Mouse (Mus musculus) hindbrain, embryonic 16.5 days (tissue): ENCODE results near the gene Gabarapl2. TPM values are rescaled to one million over a fixed set of nuclear protein-coding genes. Genes with fewer than 3 reads are reported as not detected.

Experiments used
- ATAC-seq: fragments of 200-750 bp; cut with Nextera tagmentation; 2 replicates; pipeline ENCODE4 v1.8.0; 2017; ENCODE audit warnings: moderate TSS enrichment, moderate library complexity
- H3K27ac ChIP-seq: fragments of 300-500 bp; sonication (generic); 2 replicates; pipeline ENCODE4 v1.5.1; 2014; ENCODE audit warnings: low read depth, mild to moderate bottlenecking, control low read depth, low read length, moderate library complexity
- H3K27me3 ChIP-seq: fragments of 300-500 bp; sonication (generic); replicated peaks from 2 replicates; pipeline ENCODE4 v1.6.1; 2014; ENCODE audit warnings: low read length; ENCODE audit not compliant: control insufficient read depth, insufficient read depth
- H3K36me3 ChIP-seq: fragments of 300-500 bp; sonication (generic); 2 replicates; pipeline ENCODE4 v1.6.1; 2014; ENCODE audit warnings: mild to moderate bottlenecking, low read length, moderate library complexity, mixed read lengths; ENCODE audit not compliant: control insufficient read depth, insufficient read depth
- H3K4me1 ChIP-seq: fragments of 300-500 bp; sonication (generic); 2 replicates; pipeline ENCODE4 v1.6.1; 2014; ENCODE audit warnings: low read depth, low read length; ENCODE audit not compliant: control insufficient read depth, insufficient read depth
- H3K4me2 ChIP-seq: fragments of 300-500 bp; sonication (generic); 2 replicates; pipeline ENCODE4 v1.6.1; 2014; ENCODE audit warnings: mild to moderate bottlenecking, low read length, control low read depth, moderate library complexity
- H3K4me3 ChIP-seq: fragments of 300-500 bp; sonication (generic); 2 replicates; pipeline ENCODE4 v1.5.1; 2014; ENCODE audit warnings: mild to moderate bottlenecking, low read length, control low read depth, moderate library complexity
- H3K9ac ChIP-seq: fragments of 300-500 bp; sonication (generic); 2 replicates; pipeline ENCODE4 v1.6.1; 2014; ENCODE audit warnings: low read depth, mild to moderate bottlenecking, control low read depth, low read length, moderate library complexity
- H3K9me3 ChIP-seq: fragments of 300-500 bp; sonication (generic); 2 replicates; pipeline ENCODE4 v1.6.1; 2014; ENCODE audit warnings: mild to moderate bottlenecking, low read length, moderate library complexity; ENCODE audit not compliant: control insufficient read depth
- WGBS: fragments of 180-500 bp; shearing (Covaris S2); extraction: QIAGEN DNeasy Blood & Tissue Kit; methylation state at CpG from one replicate; pipeline ENCODE4 v1.1.7; 2014; 5-methylcytosine and 5-hydroxymethylcytosine counted together
- polyA plus RNA-seq: library from polyadenylated mRNA; unstranded; fragments of >200 nt; fragmentation: Nextera tagmentation; extraction: Ambion mirVana; gene quantifications from 2 replicates; pipeline ENCODE4 v1.2.1, GENCODE M21; 2015

Gene Gabarapl2
- polyA plus RNA-seq, 1 experiment from 2014 or later: 469 TPM

DNA sequence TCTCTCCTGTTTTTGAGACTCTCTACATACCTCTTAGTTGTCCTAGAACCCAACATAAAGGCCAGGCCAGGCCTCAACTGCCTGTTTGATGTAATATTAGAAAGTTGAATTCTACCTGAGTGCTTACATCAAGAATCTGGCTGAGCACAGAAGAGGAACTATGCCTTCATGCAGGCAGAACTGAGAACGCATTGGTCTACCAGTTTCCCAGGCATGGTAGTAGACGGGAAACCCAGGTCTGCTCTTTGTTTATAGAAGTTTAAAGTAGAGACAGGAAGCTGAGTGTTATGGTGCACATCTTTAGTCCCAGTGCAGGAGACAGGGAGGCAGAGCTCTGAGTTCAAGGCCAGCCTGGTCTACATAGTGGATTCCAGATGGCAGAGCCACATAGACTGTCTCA is 6.6 kb downstream of the Gabarapl2 start:
- Histone ChIP-seq H3K4me1 (peaks cover 1% of the 10 kb centered on the region), H3K9ac (no peak overlapping the region), H3K9me3 (no peaks in the 10 kb centered on the region), H3K27me3 (no peaks in the 10 kb centered on the region), H3K27ac (no peak overlapping the region), H3K4me2 (no peak overlapping the region), H3K36me3 (peaks cover 37% of the 10 kb centered on the region), H3K4me3 (no peak overlapping the region)
- 86% methylated on average over 2 of the region's 2 CpGs for WGBS
- ATAC-seq: no peak

DNA sequence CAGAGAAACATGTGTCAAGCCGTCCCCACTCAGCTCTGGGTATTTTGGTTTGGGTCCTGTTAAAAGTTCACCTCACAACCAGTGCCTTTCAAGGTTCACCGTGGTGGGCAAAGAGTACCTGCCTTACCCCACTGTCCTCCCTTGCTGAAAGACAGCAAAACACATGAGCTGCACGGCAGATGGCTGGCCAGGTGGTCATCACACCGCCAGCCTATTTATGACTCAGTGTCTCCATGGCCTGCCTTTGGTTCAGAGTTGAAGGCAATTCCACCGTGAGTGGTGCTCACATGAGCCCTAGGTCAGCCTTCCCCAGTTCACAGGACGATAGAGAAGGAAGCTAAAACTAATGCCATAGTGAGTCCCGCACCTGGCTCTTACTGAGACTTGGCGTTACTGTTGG is 7.5 kb downstream of the Gabarapl2 start:
- H3K9ac ChIP-seq: no peak overlapping the region
- no peaks in the 10 kb centered on the region for H3K27me3 ChIP-seq
- H3K4me2 ChIP-seq: no peak overlapping the region
- H3K27ac ChIP-seq: no peak overlapping the region
- H3K36me3 ChIP-seq: peaks cover 37% of the 10 kb centered on the region
- WGBS: 91% methylated on average over 8 of the region's 8 CpGs
- H3K4me1 ChIP-seq: no peaks in the 10 kb centered on the region
- no peak for ATAC-seq
- no peaks in the 10 kb centered on the region for H3K9me3 ChIP-seq
- no peak overlapping the region for H3K4me3 ChIP-seq

DNA sequence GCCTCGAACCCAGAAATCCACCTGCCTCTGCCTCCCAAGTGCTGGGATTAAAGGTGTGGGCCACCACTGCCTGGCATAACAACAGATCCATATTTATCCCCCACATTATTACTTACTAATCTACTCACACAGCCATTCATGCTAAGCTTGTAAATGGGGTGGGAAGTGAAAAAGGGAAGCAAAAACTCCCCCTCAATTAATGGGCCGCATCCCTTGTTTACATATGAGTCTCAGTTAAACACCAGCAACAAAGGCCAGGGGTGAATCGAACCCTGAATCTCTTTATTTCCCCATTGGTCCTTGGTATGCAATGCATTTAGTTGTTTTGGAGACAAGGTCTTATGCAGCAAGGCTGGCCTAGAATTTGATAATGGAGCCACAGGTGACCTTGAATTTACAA is 10.3 kb downstream of the Gabarapl2 start:
- no peak overlapping the region for H3K4me3 ChIP-seq
- H3K27ac ChIP-seq: no peak overlapping the region
- no peak for ATAC-seq
- no peaks in the 10 kb centered on the region for H3K27me3 ChIP-seq
- H3K36me3 ChIP-seq: peaks cover 29% of the 10 kb centered on the region
- H3K4me1 ChIP-seq: no peaks in the 10 kb centered on the region
- 90% methylated on average over 3 of the region's 3 CpGs for WGBS
- H3K9me3 ChIP-seq: no peaks in the 10 kb centered on the region
- H3K9ac ChIP-seq: no peak overlapping the region
- H3K4me2 ChIP-seq: no peak overlapping the region

DNA sequence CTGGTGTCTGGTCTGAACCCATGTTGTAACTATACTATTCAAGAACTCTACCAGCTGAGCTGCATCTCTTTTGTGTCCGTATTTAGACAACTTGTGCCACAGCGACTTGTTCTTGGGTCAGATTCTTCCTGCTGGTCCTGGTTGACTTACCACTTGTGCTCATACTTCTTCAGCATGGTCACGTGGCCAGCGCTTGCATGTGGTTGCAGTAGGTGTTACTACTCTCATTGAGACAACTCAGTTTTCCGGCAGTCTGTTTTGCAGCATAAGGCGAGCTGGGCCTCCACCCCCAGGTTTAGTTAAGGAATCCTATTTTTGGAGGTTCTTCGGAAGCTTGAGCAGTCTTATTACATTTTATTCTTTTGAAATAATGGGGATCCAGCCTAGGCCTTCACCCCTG is 10.8 kb downstream of the Gabarapl2 start:
- peaks cover 30% of the 10 kb centered on the region for H3K36me3 ChIP-seq
- no peaks in the 10 kb centered on the region for H3K27me3 ChIP-seq
- no peak overlapping the region for H3K9ac ChIP-seq
- no peak overlapping the region for H3K27ac ChIP-seq
- no peak for ATAC-seq
- H3K4me2 ChIP-seq: no peak overlapping the region
- no peaks in the 10 kb centered on the region for H3K9me3 ChIP-seq
- no peak overlapping the region for H3K4me3 ChIP-seq
- H3K4me1 ChIP-seq: no peaks in the 10 kb centered on the region
- WGBS: 95% methylated on average over 7 of the region's 7 CpGs

DNA sequence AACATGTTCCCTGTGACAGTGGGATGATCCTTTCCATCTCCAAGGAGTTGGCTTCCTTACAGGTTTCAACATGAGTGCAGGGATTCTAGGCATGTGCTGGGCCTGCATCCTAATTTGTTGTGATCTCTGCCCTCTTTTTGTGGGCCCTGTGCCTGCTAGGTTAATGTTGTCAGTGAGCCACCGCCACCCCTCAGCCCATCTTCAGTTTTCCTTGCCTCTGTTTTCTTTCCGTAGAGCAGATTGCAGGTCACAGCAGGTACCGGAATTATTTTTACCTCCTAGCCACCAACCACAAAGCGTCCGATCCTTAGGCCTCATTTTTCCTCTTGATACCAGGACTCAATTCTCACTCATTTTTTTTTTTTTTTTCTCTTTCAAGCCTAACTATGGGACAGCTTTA is 11.4 kb downstream of the Gabarapl2 start:
- no peak overlapping the region for H3K4me2 ChIP-seq
- H3K9ac ChIP-seq: no peak overlapping the region
- ATAC-seq: no peak
- no peak overlapping the region for H3K4me3 ChIP-seq
- H3K27me3 ChIP-seq: no peaks in the 10 kb centered on the region
- H3K4me1 ChIP-seq: no peaks in the 10 kb centered on the region
- H3K36me3 ChIP-seq: peaks cover 35% of the 10 kb centered on the region
- WGBS: 91% methylated on average over 5 of the region's 5 CpGs
- H3K27ac ChIP-seq: no peak overlapping the region
- H3K9me3 ChIP-seq: no peaks in the 10 kb centered on the region

DNA sequence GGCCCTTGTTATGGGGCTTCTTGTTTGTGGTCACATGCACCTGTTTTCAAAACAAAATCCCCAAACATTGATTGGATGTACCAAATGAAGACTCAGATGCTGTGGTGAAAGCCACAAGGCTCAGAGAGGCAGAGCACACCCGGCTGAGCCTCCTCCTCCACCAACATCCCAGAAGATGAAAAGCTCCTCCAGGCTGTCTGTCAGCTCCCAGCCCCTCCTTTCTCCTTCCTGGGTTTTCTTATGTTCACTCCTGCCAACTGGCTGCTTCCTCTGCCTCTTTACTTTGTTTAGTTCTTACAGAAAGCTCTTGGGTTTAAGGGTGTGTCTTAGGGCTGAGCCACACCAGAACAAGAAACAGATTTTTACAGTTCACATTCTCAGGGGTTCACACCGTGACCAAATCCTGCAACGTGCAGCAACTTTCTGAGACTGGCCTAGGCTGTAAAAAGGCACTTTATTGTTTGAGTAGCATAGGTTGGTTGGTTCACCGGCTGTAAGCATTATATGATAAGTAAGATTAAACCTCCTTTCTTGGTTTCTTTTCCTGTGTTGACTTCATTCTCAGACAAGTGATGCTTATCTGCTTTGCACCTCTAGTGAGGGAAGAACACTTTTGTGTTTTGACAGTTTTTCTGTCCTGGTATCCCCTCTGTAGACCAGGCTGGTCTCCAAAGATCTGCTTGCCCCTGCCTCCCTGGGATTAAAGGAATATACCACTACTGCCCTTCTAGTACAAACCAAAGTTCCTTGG is 14.5 kb downstream of the Gabarapl2 start:
- WGBS: 93% methylated on average over 4 of the region's 4 CpGs
- Histone ChIP-seq H3K4me3 (no peak overlapping the region), H3K4me1 (no peaks in the 10 kb centered on the region), H3K27ac (no peak overlapping the region), H3K9me3 (no peaks in the 10 kb centered on the region), H3K9ac (no peak overlapping the region), H3K4me2 (no peak overlapping the region), H3K27me3 (no peaks in the 10 kb centered on the region), H3K36me3 (peaks cover 21% of the 10 kb centered on the region)
- no peak for ATAC-seq

DNA sequence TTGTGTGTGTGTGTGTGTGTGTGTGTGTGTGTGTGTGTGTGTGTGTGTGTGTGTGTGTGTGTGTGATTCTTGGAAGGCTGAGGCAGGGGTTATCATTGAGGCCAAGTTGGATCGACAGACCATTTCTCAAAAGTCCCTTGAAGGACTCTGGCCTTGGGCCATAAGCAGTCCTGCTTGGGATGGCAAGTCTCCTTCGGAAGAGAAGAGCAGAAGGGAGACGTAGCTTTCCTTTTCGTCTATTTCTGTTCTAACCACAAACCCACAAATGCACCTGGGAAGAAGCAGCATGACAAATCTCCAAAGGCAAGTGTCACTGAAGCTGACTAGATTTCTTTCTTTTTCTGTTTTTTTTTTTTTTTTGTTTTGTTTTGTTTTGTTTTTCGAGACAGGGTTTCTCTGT is 15.4 kb downstream of the Gabarapl2 start:
- peaks cover 20% of the 10 kb centered on the region for H3K36me3 ChIP-seq
- no peak overlapping the region for H3K27ac ChIP-seq
- H3K9ac ChIP-seq: no peak overlapping the region
- no peaks in the 10 kb centered on the region for H3K4me1 ChIP-seq
- H3K27me3 ChIP-seq: no peaks in the 10 kb centered on the region
- H3K4me2 ChIP-seq: no peak overlapping the region
- WGBS: 93% methylated on average over 5 of the region's 5 CpGs
- ATAC-seq: no peak
- H3K9me3 ChIP-seq: no peaks in the 10 kb centered on the region
- H3K4me3 ChIP-seq: no peak overlapping the region

DNA sequence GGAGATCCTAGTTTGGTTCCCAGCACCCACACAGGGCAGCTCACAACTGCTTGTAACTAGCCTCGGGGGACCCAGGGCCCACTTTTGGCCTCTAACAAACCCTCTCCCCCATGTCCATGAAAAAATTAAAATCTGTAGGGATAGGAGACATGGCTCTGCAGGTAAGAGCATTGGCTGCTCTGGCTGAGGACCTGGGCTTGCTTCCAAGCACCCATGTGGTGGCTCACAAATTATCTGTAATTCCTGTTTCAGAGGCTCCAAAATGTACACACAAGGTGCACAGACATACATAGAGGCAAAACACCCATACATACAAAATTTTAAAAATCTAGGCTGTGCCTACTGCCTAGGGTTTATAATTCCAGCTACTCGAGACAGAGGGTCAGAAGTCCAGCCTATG is 16.7 kb downstream of the Gabarapl2 start:
- Histone ChIP-seq H3K4me3 (no peak overlapping the region), H3K27ac (no peak overlapping the region), H3K27me3 (no peaks in the 10 kb centered on the region), H3K9ac (no peak overlapping the region), H3K4me2 (no peak overlapping the region), H3K9me3 (no peaks in the 10 kb centered on the region), H3K4me1 (no peaks in the 10 kb centered on the region), H3K36me3 (peaks cover 16% of the 10 kb centered on the region)
- 97% methylated on average over 2 of the region's 2 CpGs for WGBS
- no peak for ATAC-seq

DNA sequence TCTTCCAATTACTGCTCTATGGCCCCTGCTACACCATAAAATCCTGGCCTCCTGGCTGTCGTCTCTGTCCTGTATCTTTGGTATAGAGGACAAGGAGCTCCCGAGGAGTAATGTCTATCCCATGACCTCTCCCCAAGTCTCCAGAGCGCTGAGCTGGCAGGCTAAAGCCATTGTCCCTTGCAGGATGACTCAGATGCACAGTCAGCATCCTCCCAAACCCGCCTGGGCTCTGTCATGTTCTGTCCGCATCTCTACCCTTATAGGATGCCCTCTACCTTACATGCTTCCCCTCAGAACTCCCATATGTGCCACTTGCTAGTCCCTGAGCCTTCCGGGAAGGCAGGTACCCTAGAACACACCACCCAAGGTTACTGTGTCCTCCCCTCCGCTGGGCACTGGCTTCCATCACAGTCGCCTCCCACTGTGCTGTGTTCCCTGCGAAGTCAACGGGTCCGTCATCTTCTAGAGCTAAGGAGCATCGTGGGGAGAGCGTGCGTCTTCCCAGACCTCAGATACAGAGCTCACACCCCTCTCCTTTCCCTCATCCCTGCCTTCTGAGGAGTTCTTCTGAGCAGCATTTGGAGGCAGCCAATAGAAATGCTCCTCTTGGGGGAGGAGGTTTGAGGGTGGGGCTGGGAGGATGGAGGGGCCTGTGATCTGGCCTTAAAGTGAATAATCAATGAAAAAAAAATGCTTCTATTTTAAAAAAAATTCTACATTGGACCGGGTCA is 20.3 kb downstream of the Gabarapl2 start:
- Histone ChIP-seq H3K27me3 (no peaks in the 10 kb centered on the region), H3K4me1 (no peaks in the 10 kb centered on the region), H3K36me3 (peaks cover 10% of the 10 kb centered on the region), H3K27ac (no peak overlapping the region), H3K9ac (no peak overlapping the region), H3K4me3 (no peak overlapping the region), H3K9me3 (no peaks in the 10 kb centered on the region), H3K4me2 (no peak overlapping the region)
- 75% methylated on average over 15 of the region's 15 CpGs for WGBS
- ATAC-seq: no peak; the same call in 1 of the 2 replicates
